8 mouse cellular contexts compared by ENCODE assay signal in the genomic region with DNA sequence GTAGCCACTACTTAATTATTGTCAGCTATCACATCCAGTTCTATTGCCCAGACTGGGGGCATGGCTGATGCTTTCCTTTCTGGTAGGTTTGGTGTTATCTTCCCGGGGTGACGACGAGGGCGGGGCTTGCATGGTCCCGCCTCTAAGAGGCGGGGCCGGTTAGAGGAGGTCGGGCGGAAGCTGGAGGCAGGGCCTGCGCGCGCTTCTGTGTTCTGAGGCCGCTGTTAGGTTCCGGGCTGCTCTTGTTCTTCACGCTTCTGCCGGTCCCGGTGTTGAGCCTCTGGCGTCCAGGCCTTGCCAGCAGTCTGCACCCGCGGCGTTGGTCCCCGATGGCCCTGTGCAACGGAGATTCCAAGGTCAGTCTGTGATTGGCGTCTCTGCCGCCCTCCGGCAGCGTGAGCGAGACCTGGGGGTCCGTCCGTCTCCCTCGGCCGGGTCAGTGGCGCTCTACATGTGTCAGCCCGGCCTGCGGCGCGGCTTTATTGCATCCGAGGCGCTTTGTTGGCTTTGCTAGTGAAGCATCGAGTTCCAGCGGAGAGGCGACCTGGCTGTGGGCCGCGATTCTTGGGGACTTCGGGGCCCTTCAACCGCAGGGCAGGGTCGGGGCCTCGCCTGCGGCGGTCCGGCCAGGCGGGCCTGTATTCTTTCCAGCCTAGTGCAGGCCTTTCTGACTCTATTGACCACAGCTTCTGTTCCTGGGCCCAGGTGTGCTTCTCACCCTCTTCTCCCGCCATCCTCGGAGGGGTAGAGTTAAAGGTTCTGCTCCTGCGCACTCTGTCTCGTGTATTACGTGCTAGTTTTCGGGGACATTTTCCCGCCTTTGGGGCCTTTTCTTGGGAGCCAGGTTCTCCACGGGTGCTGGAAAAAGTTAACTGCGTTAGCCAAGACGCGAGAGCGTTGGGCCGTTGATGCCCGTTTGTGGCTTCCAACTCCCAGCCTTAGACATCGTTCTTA. TPM values are rescaled to one million over a fixed set of nuclear protein-coding genes. Genes with fewer than 3 reads are reported as not detected.
DNase-seq lines count a peak whose midpoint lies in the region; ATAC-seq and TF ChIP-seq lines count a peak whose summit lies in the region.

A gene (plus strand): TSS at position 152 of the 954 bp plus-strand sequence.

- peaks cover 18% of the 10 kb centered on the region for H3K4me1 ChIP-seq in embryonic facial prominence, embryonic 13.5 days
- H3K4me1 ChIP-seq in limb, embryonic 14.5 days (ENCODE audit: control insufficient read depth, insufficient read depth, low read length): peaks cover 15% of the 10 kb centered on the region
- H3K4me1 ChIP-seq in midbrain, postnatal 0 days (ENCODE audit: insufficient read depth, low read length): peaks cover 3% of the 10 kb centered on the region; the same call in 1 of the 2 replicates

- TF ChIP-seq POLR2A in limb, embryonic 14.5 days (IDR thresholded peaks at IDR 0.05; ENCODE audit: borderline replicate concordance, extremely low read depth, insufficient read depth, insufficient read length): peak; percentile 82; the same call in 1 of the 2 replicates

- no peak for TF ChIP-seq CTCF in midbrain, postnatal 0 days (IDR thresholded peaks at IDR 0.05)

- peaks cover 12% of the 10 kb centered on the region for H3K36me3 ChIP-seq in embryonic facial prominence, embryonic 13.5 days
- H3K36me3 ChIP-seq in limb, embryonic 14.5 days (ENCODE audit: control insufficient read depth, insufficient read depth, low read length): peaks cover 11% of the 10 kb centered on the region
- peaks cover 4% of the 10 kb centered on the region; the same call in 1 of the 2 replicates for H3K36me3 ChIP-seq in midbrain, postnatal 0 days (ENCODE audit: insufficient read depth, low read length)

- no peaks in the 10 kb centered on the region for H3K9me3 ChIP-seq in embryonic facial prominence, embryonic 13.5 days
- no peaks in the 10 kb centered on the region for H3K9me3 ChIP-seq in limb, embryonic 14.5 days (ENCODE audit: control insufficient read depth, low read length)
- no peaks in the 10 kb centered on the region for H3K9me3 ChIP-seq in midbrain, postnatal 0 days (ENCODE audit: low read length)

- DNase-seq in 3134 (ENCODE audit: extremely low read depth, insufficient read length, low spot score): peak; percentile 95
- peak; percentile 94 to 96 for DNase-seq in adrenal gland, postnatal 36 days
- DNase-seq in heart, adult 8-10 months (ENCODE audit: low spot score): peak; percentile 92
- peak; percentile 97 for DNase-seq in kidney, adult 9 months
- DNase-seq in limb, embryonic 14.5 days (ENCODE audit: low spot score): peak; percentile 93
- DNase-seq in midbrain, postnatal 0 days (ENCODE audit: low spot score): peak; percentile 94
- DNase-seq in spleen, postnatal 14 days (ENCODE audit: low spot score in 2 of 2): peak; percentile 90 to 91

- peak within 1 kb of the TSS; percentile 92 for H3K27ac ChIP-seq in embryonic facial prominence, embryonic 13.5 days
- H3K27ac ChIP-seq in limb, embryonic 14.5 days (replicated peaks; ENCODE audit: low read depth, low read length): peak within 1 kb of the TSS; percentile 91
- peak within 1 kb of the TSS; percentile 85 for H3K27ac ChIP-seq in midbrain, postnatal 0 days (ENCODE audit: low read depth, low read length)

- H3K4me2 ChIP-seq in embryonic facial prominence, embryonic 13.5 days: peak within 1 kb of the TSS; percentile 74
- peak within 1 kb of the TSS; percentile 76 for H3K4me2 ChIP-seq in limb, embryonic 14.5 days (replicated peaks; ENCODE audit: low read depth, low read length, severe bottlenecking)
- H3K4me2 ChIP-seq in midbrain, postnatal 0 days (ENCODE audit: low read depth, low read length, poor library complexity, severe bottlenecking): peak within 1 kb of the TSS; percentile 69

- peak within 1 kb of the TSS; percentile 93 for H3K4me3 ChIP-seq in embryonic facial prominence, embryonic 13.5 days
- peak within 1 kb of the TSS; percentile 93 for H3K4me3 ChIP-seq in limb, embryonic 14.5 days (replicated peaks; ENCODE audit: low read length)
- peak within 1 kb of the TSS; percentile 84 for H3K4me3 ChIP-seq in midbrain, postnatal 0 days (ENCODE audit: low read depth, low read length)

- peak; percentile 98 for ATAC-seq in embryonic facial prominence, embryonic 13.5 days (ENCODE audit: insufficient number of reproducible peaks, insufficient read depth, low FRiP score, low TSS enrichment, low read depth)
- peak; percentile 98 for ATAC-seq in limb, embryonic 14.5 days (ENCODE audit: low FRiP score, low read depth)
- ATAC-seq in midbrain, postnatal 0 days (ENCODE audit: low FRiP score): peak; percentile 99

- H3K27me3 ChIP-seq in embryonic facial prominence, embryonic 13.5 days: no peaks in the 10 kb centered on the region
- H3K27me3 ChIP-seq in limb, embryonic 14.5 days (ENCODE audit: control insufficient read depth, insufficient read depth, low read length): no peaks in the 10 kb centered on the region
- H3K27me3 ChIP-seq in midbrain, postnatal 0 days (ENCODE audit: insufficient read depth, low read length): no peaks in the 10 kb centered on the region

- H3K9ac ChIP-seq in embryonic facial prominence, embryonic 13.5 days: peak within 1 kb of the TSS; percentile 98
- peak within 1 kb of the TSS; percentile 98 for H3K9ac ChIP-seq in limb, embryonic 14.5 days (ENCODE audit: low read depth, low read length, severe bottlenecking)
- H3K9ac ChIP-seq in midbrain, postnatal 0 days (replicated peaks; ENCODE audit: low read length, poor library complexity, severe bottlenecking): peak within 1 kb of the TSS; percentile 76

- WGBS in embryonic facial prominence, embryonic 13.5 days: under 1% methylated on average over 67 of the region's 67 CpGs
- under 1% methylated on average over 65 of the region's 67 CpGs for WGBS in limb, embryonic 14.5 days
- under 1% methylated on average over 67 of the region's 67 CpGs for WGBS in midbrain, postnatal 0 days

RNA-seq across cellular contexts. Expression of the gene that starts here (rescaled TPM):
- 10 to 100 TPM; 24.4 to 25.0 TPM for total RNA-seq in adrenal gland, postnatal 36 days (2021)
- polyA plus RNA-seq in embryonic facial prominence, embryonic 13.5 days (2015; fragmentation: Nextera tagmentation; extraction: Ambion mirVana): 47.7 and 51.0 TPM in 2 replicates
- 10 to 100 TPM; 24.1 to 32.2 (median 28.0) TPM for total RNA-seq in heart, adult 8-10 months (2022)
- polyA plus RNA-seq in limb, embryonic 14.5 days (2012; rRNA removed): 14.0 and 15.2 TPM in 2 replicates
- 41.8 and 44.2 TPM in 2 replicates for polyA plus RNA-seq in limb, embryonic 14.5 days (2014; fragmentation: Nextera tagmentation; extraction: Ambion mirVana)
- total RNA-seq in midbrain, postnatal 0 days (2014; rRNA removed): 40.9 and 57.9 TPM in 2 replicates
- 40.7 and 46.2 TPM in 2 replicates for polyA plus RNA-seq in midbrain, postnatal 0 days (2015; fragmentation: Nextera tagmentation; extraction: Ambion mirVana)

Comparison
In these comparisons a context has a peak if more than half of its experiments do, and no peak if none do; other contexts are left out.
1. Peak in every context shown above with its lines: DNase-seq, ATAC-seq, H3K4me3 ChIP-seq and H3K27ac ChIP-seq.